Comparison of ENCODE assay signal across 33 mouse cellular contexts in the genomic region with DNA sequence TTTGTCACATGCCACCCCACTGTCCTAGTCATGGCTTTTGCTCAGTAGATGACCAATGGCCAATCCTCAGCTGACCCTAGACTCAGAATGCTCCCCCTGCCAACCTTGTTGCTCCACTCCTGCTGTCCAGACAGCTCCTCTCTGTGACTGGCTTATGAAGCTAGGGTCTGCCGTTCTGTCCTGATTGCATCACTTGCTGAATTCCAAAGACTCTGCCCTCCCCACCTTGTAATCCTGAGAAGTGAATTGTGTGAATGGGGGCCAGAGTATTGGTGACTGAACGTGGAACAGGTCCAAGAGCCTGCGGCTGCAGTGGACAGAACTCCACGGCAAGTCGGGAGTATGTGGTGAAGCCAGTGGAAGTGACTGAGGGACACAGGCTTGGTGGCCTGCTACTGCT.
"Had no signal": no experiment of that assay in that cellular context is flagged by ENCODE, and none has a peak within 500 bp of the region (broad histone marks: within the 10 kb centered on the region; RNA-seq: fewer than 3 reads in every experiment).

No protein-coding gene starts in this region.

- H3K27me3 ChIP-seq: heart, embryonic 12.5 days; heart, embryonic 13.5 days; heart, embryonic 15.5 days; hindbrain, embryonic 12.5 days; hindbrain, embryonic 13.5 days; hindbrain, embryonic 15.5 days; intestine, embryonic 15.5 days; kidney, embryonic 15.5 days had no signal

- H3K9me3 ChIP-seq: heart, embryonic 12.5 days; heart, embryonic 13.5 days; heart, embryonic 15.5 days; hindbrain, embryonic 10.5 days; hindbrain, embryonic 12.5 days; hindbrain, embryonic 13.5 days; hindbrain, embryonic 15.5 days; intestine, embryonic 15.5 days; kidney, embryonic 15.5 days had no signal

- H3K36me3 ChIP-seq: heart, embryonic 12.5 days; heart, embryonic 13.5 days; heart, embryonic 15.5 days; hindbrain, embryonic 10.5 days; hindbrain, embryonic 12.5 days; hindbrain, embryonic 13.5 days; hindbrain, embryonic 15.5 days; intestine, embryonic 15.5 days; kidney, embryonic 15.5 days had no signal

- H3K4me2 ChIP-seq: heart, embryonic 12.5 days; heart, embryonic 13.5 days; heart, embryonic 15.5 days; hindbrain, embryonic 12.5 days; hindbrain, embryonic 13.5 days; hindbrain, embryonic 14.5 days; hindbrain, embryonic 15.5 days; intestine, embryonic 15.5 days; kidney, embryonic 15.5 days had no signal

- DNase-seq: heart, postnatal 10 days; heart, postnatal 14 days; heart, postnatal 36 days; kidney, adult 11 months; kidney, adult 18-20 months; kidney, adult 2 months; kidney, adult 8-10 months; kidney, adult 9 months; kidney, postnatal 10 days; kidney, postnatal 14 days; kidney, postnatal 25 days; kidney, postnatal 36 days; kidney, postnatal 4 days; layer of hippocampus, adult 9-11 months; layer of hippocampus, postnatal 36 days had no signal

- H3K4me1 ChIP-seq: intestine, embryonic 15.5 days; kidney, embryonic 15.5 days had no signal

- ATAC-seq: hindbrain, embryonic 16.5 days; hindbrain, postnatal 0 days; inflammation-experienced regulatory T-cells, adult 6 months; intestine, embryonic 15.5 days; intestine, embryonic 16.5 days; intestine, postnatal 0 days had no signal

- H3K9ac ChIP-seq: heart, embryonic 12.5 days; heart, embryonic 13.5 days; heart, embryonic 15.5 days; hindbrain, embryonic 12.5 days; hindbrain, embryonic 13.5 days; hindbrain, embryonic 14.5 days; hindbrain, embryonic 15.5 days; intestine, embryonic 15.5 days; kidney, embryonic 15.5 days had no signal

- H3K4me3 ChIP-seq: heart, embryonic 12.5 days; heart, embryonic 13.5 days; heart, embryonic 15.5 days; hindbrain, embryonic 10.5 days; hindbrain, embryonic 12.5 days; hindbrain, embryonic 13.5 days; hindbrain, embryonic 15.5 days; intestine, embryonic 15.5 days; kidney, embryonic 15.5 days; layer of hippocampus, adult 2 months; left cerebral cortex, adult 2 months had no signal

- H3K27ac ChIP-seq: heart, embryonic 13.5 days; heart, embryonic 15.5 days; hindbrain, embryonic 10.5 days; hindbrain, embryonic 12.5 days; hindbrain, embryonic 13.5 days; hindbrain, embryonic 14.5 days; hindbrain, embryonic 15.5 days; hindbrain, postnatal 0 days; intestine, embryonic 15.5 days; kidney, embryonic 15.5 days; kidney, postnatal 0 days; layer of hippocampus, adult 2 months; left cerebral cortex, adult 2 months had no signal
